Mouse (Mus musculus): Measurements from ENCODE around the gene Carmil1. TPM values are rescaled to one million over a fixed set of nuclear protein-coding genes. Genes with fewer than 3 reads are reported as not detected.

Gene Carmil1
- total RNA-seq, 2 experiments from 2014 or later: 1.5 to 3.6 TPM

- ATAC-seq (replicated peaks; ENCODE audit: poor library complexity, severe bottlenecking): no peak
These were observed 217.8 kb downstream of the Carmil1 start for GRCm38 (mm10) chr13:24062770-24063169.

- ATAC-seq (replicated peaks; ENCODE audit: poor library complexity, severe bottlenecking): no peak
These were observed 225.3 kb downstream of the Carmil1 start for GRCm38 (mm10) chr13:24055072-24055869.

- peak; percentile 27 for ATAC-seq (replicated peaks; ENCODE audit: poor library complexity, severe bottlenecking)
These were observed 229.1 kb downstream of the Carmil1 start for GRCm38 (mm10) chr13:24051496-24051895.

- ATAC-seq (replicated peaks; ENCODE audit: poor library complexity, severe bottlenecking): peak; percentile 79
These were observed 230.3 kb downstream of the Carmil1 start for GRCm38 (mm10) chr13:24050330-24050729.

GRCm38 (mm10) chr13:24049267-24050034 is 231.1 kb downstream of the Carmil1 start:
- ATAC-seq (replicated peaks; ENCODE audit: poor library complexity, severe bottlenecking): no peak

- ATAC-seq (replicated peaks; ENCODE audit: poor library complexity, severe bottlenecking): no peak
These were observed 232.0 kb downstream of the Carmil1 start for GRCm38 (mm10) chr13:24048611-24049010.

GRCm38 (mm10) chr13:24045271-24045670 is 235.3 kb downstream of the Carmil1 start:
- no peak for ATAC-seq (replicated peaks; ENCODE audit: poor library complexity, severe bottlenecking)

GRCm38 (mm10) chr13:24040221-24040620 is 240.4 kb downstream of the Carmil1 start:
- ATAC-seq (replicated peaks; ENCODE audit: poor library complexity, severe bottlenecking): no peak

GRCm38 (mm10) chr13:24037502-24037901 is 243.1 kb downstream of the Carmil1 start:
- peak; percentile 75 for ATAC-seq (replicated peaks; ENCODE audit: poor library complexity, severe bottlenecking)

GRCm38 (mm10) chr13:24036150-24036549 is 244.4 kb downstream of the Carmil1 start:
- peak; percentile 77 for ATAC-seq (replicated peaks; ENCODE audit: poor library complexity, severe bottlenecking)

GRCm38 (mm10) chr13:24027191-24028170 is 253.1 kb downstream of the Carmil1 start:
- ATAC-seq (replicated peaks; ENCODE audit: poor library complexity, severe bottlenecking): no peak

GRCm38 (mm10) chr13:24018515-24018914 is 262.1 kb downstream of the Carmil1 start:
- ATAC-seq (replicated peaks; ENCODE audit: poor library complexity, severe bottlenecking): no peak

- no peak for ATAC-seq (replicated peaks; ENCODE audit: poor library complexity, severe bottlenecking)
These were observed 275.1 kb downstream of the Carmil1 start for GRCm38 (mm10) chr13:24005528-24005927.

- ATAC-seq (replicated peaks; ENCODE audit: poor library complexity, severe bottlenecking): no peak
These were observed 278.8 kb downstream of the Carmil1 start for GRCm38 (mm10) chr13:24001797-24002196.

GRCm38 (mm10) chr13:24001081-24001480 is 279.5 kb downstream of the Carmil1 start:
- ATAC-seq (replicated peaks; ENCODE audit: poor library complexity, severe bottlenecking): no peak

- ATAC-seq (replicated peaks; ENCODE audit: poor library complexity, severe bottlenecking): no peak
These were observed 281.8 kb downstream of the Carmil1 start for GRCm38 (mm10) chr13:23998826-23999225.

GRCm38 (mm10) chr13:23994756-23995155 is 285.8 kb downstream of the Carmil1 start:
- no peak for ATAC-seq (replicated peaks; ENCODE audit: poor library complexity, severe bottlenecking)

GRCm38 (mm10) chr13:23994024-23994423 is 286.6 kb downstream of the Carmil1 start:
- no peak for ATAC-seq (replicated peaks; ENCODE audit: poor library complexity, severe bottlenecking)

GRCm38 (mm10) chr13:23990928-23991327 is 289.7 kb downstream of the Carmil1 start, which contains the start of gene Scgn:
Scgn (minus strand) TSS chr13:23991214.
- peak; percentile 65 for ATAC-seq (replicated peaks; ENCODE audit: poor library complexity, severe bottlenecking)

GRCm38 (mm10) chr13:23990451-23990850 is 290.1 kb downstream of the Carmil1 start:
- no peak for ATAC-seq (replicated peaks; ENCODE audit: poor library complexity, severe bottlenecking)
